Mouse (Mus musculus): ENCODE data around the gene Ncln.
"Not testable (repeated sequence)": the region's sequence is repeated elsewhere in the genome, so short reads cannot be mapped to it uniquely, and the experiment has no call there.

Ncln gene

DNA sequence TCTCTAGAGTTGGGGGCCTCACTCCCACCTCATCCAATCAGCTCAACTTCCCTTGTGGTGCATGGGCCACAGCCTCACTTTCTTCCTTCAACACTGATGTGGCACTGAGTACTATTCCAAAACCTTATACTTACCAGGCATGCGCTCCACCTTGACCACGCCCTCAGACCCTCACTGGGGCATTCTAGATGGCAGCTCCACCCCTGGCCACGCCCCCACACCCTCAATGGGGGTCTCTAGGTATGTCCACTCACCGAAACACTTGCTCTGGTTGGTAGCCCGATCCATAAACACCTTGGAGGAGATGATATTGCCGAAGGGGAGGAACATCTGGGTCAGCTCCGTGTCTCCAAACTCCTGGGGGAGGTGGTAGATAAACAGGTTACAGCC is 33.8 kb downstream of the Ncln start:
- DNase-seq (ENCODE audit: low spot score in 2 of 2), result no peak

DNA sequence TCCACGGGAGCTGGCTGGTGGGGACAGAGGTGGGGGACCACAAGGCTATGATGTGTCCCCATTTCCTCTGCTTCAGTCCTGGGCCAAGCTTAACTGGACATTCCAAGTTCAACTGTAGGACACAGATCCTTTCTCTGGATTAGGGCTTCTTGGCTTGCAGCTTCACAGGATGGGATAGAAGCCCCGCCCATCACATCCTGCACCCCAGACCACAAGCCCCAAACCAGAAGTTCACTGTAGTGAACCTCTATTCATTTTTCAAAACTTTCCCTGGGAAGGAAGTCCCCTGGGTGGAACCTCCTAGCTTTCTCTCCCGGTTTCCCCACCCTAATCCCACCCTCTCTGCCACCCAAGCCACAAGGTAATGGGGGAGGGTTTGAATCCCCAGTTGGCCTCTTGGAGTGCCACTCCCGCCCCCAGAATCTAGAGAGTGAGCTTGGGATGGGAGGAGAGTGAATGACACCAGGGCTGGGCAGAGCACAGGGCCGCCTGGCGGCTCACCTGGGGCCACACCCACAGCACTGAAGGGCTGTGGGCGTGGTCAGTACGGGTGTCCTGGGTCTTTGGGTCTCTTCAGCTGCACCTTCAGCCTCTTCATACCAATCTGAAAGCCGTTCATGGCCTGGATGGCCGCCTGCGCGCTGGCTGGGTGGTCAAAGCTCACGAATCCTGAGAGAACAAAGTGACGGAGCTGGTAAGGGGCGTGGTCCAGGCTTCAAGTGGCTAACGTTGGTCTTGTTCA is 34.3 kb downstream of the Ncln start:
- DNase-seq (ENCODE audit: low spot score in 2 of 2), result no peak

DNA sequence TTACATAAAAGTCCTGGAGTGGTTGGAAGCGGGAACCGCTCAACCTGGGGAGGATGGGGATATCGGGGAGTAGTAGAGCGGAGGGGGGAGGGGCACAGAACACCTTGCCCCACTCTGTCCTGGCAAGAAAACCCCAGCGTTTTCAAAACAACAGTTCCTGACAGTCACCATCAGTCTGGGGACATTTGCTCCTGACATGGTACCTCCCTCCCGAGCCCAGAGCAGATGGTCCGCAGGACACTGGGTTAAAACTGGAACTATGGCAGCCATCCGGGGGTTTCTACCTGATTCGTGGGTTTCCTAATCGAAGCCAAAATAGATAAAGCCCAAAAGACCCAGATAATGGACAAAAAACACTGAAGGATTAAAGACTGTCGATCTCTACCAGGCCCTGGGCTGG is 35.2 kb downstream of the Ncln start:
- no peak for DNase-seq (ENCODE audit: low spot score in 2 of 2)

DNA sequence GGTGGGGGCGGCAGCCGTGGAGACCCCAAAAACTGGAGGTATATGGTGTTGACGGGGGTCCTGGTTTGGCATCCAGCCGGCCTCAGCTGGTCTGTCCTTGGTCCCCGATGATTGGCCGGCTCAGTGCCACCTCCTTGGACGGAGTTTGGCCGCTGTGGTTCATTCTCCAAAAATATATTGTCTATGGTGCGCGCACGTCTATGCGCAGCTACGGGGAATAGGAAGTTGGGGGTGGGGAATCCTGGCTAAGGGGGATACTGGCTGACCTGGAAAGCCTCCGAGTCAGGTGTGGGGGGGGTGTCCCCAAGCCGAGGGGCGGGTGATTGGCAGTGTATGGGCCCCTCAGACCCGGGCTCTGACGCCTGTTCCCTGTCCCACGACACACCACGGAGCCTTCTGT is 35.7 kb downstream of the Ncln start:
- DNase-seq (ENCODE audit: low spot score in 2 of 2), result no peak

DNA sequence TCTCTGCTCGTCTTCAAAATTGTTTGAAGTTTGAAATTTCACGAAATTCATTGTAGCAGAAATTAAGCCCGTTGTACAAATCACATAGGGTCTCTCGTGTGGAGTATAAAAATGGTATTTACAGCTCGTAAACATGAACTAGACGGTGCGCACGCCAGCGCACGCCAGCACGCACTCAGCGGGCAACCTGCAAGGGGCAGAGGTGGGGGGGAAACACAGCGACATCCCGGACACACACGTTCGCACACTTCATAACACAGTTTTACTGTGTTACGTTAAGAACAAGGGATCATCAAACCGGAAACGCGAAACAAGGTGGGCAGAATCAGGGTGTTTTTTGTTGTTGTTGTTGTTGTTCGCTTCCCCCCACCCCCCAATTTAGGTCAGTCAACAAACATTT is 36.8 kb downstream of the Ncln start:
- no peak for DNase-seq (ENCODE audit: low spot score in 2 of 2)

DNA sequence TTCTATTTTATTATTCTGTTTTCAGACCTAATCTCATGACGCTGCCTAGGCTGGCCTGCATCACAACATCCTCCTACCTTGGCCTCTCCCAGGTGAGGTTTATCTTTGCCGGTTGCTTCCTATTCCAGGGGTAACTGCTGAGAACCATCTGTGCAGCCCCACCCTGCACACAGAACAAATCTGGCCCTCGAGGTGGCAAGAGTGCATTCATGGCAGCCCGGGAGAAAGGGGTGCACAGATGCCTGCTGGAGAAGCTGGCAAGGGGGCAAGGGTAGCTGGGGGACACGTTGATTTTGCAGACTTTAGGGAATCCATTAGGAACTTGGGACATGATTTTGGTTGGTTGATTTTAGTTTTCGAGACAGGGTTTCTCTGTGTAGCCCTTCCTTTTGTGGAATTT is 37.9 kb downstream of the Ncln start:
- no peak for DNase-seq (ENCODE audit: low spot score in 2 of 2)

DNA sequence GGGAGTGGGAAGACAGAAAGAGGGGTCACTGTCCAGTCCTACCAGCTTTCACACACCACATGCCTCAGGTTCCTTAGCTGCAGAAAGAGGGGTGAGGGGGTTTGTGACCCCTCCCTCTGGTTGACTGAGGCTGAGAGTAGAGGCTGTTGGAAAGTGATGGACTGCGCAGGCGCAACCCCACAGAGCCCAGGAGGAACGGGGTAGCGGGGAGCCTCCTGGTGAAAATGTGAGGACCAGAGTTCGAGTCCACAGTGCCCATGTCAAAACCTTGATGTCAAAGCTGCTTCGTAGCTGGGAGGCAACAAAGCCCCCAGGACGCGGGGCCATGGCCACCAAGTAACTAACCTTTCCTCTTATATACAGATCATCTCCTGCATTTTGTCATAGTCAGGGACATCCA is 38.6 kb downstream of the Ncln start:
- no peak for DNase-seq (ENCODE audit: low spot score in 2 of 2)

DNA sequence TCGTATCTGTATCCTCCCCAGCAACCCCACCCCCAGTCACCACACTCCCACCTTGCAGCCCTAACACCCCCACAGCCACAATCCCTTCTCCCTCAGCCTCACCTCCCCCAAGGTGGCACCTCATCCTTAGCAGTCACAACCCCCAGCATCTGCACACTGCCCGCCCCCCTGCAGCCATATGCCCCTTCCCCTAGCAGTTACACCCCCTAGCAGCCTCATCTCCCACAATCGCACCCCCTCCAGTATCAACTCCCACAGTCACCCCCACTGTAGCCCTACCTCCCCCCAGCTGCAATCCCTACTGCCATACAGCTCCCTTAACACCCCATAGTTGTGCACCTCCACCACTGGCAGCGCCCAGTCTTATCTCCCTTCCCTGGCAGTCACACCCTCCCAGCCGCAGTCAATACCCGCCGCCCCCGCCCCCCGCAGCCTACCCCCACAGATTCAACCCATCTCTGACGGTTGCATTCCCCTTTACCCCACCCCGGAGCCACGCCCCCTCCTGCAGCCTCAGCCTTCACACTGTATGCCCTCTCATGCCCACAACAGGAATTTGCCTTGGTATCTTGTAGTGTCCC is 39.1 kb downstream of the Ncln start:
- no peak for DNase-seq (ENCODE audit: low spot score in 2 of 2)

DNA sequence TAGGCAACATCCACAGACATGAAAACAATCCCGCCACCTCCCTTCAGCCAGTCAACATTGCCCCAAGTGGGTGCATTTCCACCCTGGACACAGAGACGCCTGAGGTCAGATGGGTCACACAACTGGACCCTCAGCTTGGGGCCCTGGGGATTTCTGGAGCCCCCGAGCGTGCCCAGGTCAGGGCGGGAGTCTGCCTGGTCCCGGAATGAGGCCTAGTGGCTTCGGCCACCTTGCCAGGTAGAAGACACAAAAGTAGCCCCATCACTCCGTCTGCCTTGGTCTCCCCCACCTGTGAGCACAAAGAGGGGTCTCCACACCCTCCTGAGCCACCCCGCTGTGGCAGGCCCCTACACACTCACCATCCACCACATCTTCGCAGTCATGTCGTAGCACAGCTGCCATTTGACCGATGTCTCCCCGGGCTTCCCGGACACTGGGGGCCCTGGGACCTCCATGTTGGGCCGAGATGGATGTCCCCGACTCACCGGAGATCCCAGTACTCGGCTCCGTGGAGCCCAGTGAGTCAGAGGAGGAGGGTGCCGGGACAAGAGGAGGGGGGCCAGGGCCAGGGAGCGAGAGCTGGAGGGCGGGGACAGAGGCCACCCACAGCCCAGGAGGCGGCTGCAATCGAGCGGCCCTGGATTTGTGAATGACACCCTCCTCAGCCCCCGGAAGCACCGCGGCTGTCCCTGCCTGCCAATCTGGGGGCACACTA is 40.9 kb downstream of the Ncln start, which contains the start of gene Nfic:
Gene Nfic, minus strand, starts transcription at position 455 of the 715 bp plus-strand sequence.
- DNase-seq (ENCODE audit: low spot score in 2 of 2), result no peak

DNA sequence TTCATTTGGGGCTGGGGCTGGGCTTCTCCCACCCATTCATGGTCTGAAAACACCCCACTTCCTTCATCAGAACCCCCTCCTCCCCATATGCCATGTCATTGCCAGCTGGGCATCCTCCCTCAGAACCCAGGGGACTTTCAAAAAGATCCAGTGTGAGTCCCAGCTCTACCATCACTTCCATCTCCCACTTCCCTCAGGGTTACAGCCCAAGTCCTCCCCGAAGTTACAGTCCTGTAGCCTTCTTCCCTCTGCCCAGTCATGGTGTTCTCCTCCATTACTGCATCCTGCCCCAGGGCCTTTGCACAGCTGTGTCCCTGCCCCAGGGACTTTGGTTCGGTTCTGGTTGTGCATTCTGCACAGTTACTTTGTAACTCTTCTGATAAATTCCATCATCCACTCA is 42.1 kb downstream of the Ncln start:
- DNase-seq (ENCODE audit: low spot score in 2 of 2), result no peak

DNA sequence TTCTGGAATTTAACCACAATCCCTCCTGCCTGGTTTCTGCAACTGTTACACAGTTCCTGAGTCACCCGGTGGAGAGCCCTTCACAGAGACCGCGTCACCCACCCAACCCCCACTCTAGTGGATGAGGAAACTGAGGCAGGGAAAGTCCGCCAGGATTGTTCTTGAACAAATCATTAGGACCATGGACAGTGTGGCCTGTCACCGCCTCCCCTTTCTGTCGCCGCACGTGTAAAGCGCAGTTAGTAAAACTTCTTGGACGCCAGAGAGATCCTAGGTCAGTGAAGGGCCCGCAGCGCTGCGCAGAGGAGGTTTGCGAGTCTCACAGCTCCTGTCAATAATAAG is 43.3 kb downstream of the Ncln start:
- no peak for DNase-seq (ENCODE audit: low spot score in 2 of 2)

DNA sequence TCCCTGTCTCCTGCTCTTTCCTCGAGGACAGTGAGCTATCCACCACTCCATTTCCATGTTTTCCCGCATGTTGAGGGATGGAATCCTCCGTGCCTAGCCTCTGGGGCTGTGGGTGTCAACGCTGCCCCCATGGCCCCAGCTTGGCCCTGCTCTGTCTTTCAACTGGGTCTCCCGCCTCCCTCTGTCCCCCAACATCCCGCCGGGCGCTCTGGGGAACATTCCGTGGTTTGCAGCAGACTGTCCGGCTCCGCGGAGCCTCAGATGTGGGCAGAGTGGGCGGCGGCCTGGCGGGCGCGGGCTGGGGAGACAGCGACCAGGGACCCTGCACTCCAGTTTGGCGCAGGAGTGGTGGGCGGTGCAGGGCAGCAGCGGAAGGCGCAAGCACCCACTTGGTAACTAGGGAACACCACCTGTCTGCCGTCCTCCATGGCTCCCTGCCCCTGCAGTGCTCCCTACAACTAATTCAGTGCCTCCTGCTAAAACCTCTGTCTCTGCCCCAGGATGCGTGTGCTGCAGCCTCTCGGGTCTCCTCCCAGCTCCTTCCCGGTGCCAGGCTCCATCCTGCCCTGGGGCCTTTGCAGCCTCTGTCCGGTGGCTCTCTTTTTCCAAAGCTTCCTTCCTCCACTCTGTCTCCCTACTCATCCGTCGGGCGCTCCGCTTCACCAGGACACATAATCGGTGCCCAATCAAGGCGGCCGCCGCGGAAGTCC is 43.8 kb downstream of the Ncln start:
- DNase-seq (ENCODE audit: low spot score in 2 of 2), result no peak

DNA sequence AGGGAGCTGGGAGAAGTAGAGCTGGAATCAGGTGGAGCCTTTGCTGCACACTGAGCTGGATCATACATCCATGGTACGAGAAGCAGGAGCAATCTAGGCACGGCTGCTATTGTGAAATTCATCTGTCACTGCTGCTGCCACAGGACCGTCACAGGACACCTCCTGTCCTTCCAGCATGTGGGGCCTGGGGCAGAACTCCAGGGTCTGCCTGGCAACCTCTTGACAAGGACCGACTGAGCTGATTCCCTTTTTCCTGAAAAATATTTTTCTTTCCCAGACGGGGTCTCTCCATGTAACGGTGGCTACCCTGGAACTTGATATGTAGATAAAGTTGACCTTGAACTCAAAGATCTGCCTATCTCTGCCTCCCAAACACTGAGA is 44.8 kb downstream of the Ncln start:
- no peak for DNase-seq (ENCODE audit: low spot score in 2 of 2)

DNA sequence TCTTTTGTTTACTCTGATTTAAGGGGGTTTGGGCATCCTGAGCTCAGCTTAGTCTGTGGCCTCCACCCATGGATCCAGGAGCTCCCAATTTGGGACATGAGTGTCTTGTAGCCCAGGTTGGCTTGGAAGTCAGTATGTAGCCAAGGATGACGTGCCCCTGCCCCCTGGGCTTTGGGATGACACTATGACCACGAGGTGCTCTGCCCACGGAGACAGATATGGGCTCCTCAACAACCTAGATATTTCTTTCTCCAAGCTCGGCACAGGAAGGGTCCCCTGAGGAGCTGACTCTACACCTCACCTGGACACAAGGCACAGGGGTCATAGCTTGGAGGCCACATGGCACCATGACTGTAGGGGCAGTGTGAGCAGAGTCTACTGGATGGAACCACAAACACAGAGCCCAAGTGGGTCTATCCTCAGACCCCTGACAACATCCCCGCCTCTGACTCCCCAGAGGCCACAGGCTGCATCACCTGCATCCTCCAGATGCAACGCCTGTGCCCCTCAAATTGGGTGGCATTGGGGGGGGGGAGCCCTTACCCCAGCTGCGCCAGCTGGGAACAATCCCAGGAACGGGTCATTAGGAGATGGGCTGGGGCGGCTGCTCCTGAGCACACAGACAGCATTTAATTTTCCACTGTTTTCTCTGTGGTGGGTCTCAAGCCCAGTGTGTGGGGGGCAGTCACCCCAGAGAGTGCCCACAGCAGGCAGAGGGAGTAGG is 45.4 kb downstream of the Ncln start:
- no peak for DNase-seq (ENCODE audit: low spot score in 2 of 2)

DNA sequence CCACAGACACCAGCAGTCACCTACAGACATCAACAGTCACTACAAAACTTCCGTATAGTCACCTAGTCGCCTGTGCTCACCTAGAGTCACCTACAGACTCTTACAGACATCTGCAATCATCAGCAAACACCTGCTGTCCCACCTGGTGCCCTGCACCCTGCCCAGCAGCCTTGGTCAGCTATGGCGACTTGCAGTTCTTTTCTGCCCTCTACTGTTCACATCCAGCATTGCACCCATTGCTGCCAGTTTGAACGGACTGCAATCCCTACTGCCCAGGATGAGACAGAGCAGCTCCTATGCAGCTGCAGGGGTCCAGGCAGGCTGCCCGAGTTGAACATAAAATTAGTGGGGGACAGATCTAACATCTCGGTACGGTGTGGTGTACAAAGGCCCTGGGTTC is 46.1 kb downstream of the Ncln start:
- peak; percentile 52 to 84 for DNase-seq (ENCODE audit: low spot score in 2 of 2)

DNA sequence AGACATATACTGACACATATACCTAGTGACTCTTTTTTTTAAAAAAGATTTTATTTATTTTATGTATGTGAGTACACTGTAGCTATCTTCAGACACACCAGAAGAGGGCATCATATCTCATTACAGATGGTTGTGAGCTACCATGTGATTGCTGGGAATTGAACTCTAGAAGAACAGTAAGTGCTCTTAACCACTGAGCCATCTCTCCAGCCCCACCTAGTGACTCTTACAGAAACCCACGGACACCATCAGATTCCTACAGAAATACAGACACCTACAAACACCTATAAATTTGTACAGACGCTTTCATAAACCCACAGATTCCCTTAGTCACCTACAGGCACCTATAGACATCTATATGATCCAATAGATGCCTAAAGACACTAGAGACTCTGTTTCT is 50.7 kb downstream of the Ncln start:
- DNase-seq (ENCODE audit: low spot score in 2 of 2), result not testable (repeated sequence)

DNA sequence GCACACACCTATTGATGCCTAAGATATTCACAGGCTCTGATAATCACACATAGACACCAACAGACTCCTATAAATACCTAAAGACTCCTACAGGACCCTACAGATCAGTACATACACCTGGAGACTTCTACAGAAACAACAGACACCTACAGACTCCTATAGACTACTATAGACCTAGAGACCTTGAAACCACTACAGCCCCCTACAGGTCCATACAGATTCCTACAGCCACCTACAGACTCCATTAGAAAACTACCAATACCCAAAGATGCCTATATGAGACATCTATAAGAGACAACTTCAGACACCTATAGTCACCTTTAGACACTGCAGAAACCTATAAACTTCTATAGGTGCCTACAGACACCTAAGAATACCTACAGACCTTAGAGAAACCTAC is 55.2 kb downstream of the Ncln start:
- DNase-seq (ENCODE audit: low spot score in 2 of 2), result no peak

All from thymus, postnatal 10 days (tissue).